Mouse (Mus musculus) adrenal gland, postnatal 14 days (tissue): ENCODE data around the gene Rasgrp3. TPM values are rescaled to one million over a fixed set of nuclear protein-coding genes. Genes with fewer than 3 reads are reported as not detected.
A peak's percentile ranks its signal among the peaks of the same experiment; 100 is the strongest.
"Not testable (repeated sequence)": the region's sequence is repeated elsewhere in the genome, so short reads cannot be mapped to it uniquely, and the experiment has no call there.

Experiments
- DNase-seq: peaks from one replicate; pipeline ENCODE4 v3.0.0; 2021; ENCODE audit warnings: mixed read lengths
- total RNA-seq: library from RNA; stranded (reverse); gene quantifications from 2 replicates; pipeline ENCODE4 v1.2.3, GENCODE M21; 2021

The Rasgrp3 gene
- total RNA-seq, 1 experiment from 2014 or later = 23.3 TPM

DNA sequence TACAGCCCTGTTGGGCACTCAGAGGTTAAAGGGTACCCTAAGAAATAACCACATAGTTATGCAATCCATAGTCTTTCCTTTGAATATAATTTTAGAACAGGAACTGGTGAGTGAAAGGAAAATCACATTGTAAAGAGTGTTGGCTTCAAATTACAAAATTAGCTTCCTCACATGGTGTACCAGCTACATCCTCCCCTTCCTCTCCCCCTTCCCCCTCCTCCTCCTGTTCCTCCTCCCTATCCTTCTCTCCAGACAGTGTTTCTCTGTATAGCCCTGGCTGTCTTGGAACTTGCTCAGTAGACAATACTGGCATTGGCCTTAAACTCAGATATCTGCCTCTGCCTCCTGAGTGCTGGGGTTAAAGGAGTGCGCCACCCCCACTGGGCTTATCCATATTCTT lies 26.1 kb downstream of the Rasgrp3 start:
- no peak for DNase-seq

DNA sequence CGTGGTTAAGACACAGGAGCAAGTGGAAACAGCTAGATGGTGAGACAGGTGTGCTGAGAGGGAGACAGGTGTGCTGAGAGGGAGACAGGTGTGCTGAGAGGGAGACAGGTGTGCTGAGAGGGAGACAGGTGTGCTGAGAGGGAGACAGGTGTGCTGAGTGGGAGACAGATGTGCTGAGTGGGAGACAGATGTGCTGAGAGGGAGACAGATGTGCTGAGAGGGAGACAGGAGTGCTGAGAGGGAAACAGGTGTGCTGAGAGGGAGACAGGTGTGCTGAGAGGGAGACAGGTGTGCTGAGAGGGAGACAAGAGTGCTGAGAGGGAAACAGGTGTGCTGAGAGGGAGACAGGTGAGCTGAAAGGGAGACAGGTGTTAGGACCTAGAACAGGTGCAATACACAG lies 27.5 kb downstream of the Rasgrp3 start:
- not testable (repeated sequence) for DNase-seq

DNA sequence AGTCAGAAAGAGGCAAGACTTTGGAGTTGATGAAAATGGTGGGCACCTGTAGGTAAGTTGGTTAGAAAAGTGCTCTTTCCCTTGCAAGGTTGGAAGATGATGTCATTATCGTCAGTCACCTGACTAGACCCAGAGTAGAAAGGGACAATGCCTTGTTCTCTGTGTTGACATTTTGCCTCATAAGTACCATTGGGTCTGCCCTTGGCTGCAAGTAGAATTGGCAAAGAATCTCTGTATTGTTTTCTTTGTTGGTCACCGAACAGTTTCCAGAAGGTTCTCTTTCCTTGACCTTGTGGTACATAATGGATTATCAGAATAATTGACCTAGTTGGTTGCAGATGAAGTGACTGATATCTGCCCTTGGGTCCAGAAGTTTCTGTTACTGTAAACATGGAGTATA lies 27.9 kb downstream of the Rasgrp3 start:
- DNase-seq = no peak

DNA sequence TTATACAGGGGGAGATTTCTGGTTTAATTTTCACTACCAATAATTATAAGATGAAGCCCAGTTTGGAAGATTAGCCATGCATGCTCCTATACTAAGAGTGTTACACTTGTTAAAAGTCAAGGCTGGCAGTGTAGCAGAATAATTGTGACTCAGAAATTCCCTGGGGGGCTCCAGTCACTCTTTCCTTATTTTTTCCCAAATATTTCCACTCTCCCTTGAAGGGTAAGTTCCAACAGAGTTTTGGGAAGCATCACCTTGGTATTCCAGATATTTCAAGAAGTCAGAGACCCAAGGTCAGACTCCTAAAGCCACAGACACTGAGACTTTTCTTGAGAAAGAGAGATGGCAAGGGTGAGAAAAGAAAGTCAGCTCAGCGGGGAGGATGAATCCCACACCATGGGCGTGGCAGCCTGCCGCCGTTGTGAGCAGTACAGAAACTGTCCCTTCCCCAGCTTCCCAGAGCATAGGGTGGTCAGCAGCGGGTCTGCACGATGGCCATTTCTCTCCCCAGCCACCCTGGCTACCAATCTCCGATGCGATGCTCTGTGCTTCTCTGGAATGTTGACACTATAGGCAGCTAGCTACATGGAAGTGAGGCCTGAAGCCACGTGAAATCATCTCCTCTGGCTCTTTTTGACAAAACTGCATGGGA lies 28.8 kb downstream of the Rasgrp3 start:
- no peak for DNase-seq

DNA sequence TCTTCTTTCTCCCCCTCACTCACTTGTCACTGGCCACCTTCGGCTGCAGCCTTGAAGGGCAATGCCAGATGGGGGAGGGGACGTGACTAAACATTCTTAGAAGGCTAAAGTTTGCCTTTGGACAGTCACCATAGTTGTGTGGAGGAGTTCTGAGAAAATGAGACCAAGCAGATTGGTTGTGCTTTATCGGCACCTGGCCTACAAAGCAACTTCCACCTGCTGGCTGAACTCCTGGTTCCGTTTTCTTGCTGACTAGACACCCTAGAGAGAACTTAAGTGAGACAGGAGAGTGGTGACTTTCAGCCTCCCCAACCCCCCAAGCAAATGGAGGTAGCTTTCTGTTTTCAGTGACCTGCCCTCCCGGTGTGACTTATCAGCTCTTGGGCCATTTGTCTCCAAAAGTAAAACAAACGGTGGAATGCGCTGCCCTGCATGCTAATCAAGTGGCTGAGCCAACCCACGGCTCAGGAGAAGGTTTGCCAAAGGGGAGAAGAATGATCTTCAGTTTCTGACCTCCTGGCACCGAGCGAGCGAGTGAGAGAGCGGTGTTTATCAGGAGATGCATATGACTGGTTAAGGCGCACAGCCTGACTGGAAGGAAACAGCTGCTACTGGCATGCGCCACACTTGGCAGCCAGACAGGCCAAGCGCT lies 29.4 kb downstream of the Rasgrp3 start:
- peak; percentile 77 for DNase-seq

DNA sequence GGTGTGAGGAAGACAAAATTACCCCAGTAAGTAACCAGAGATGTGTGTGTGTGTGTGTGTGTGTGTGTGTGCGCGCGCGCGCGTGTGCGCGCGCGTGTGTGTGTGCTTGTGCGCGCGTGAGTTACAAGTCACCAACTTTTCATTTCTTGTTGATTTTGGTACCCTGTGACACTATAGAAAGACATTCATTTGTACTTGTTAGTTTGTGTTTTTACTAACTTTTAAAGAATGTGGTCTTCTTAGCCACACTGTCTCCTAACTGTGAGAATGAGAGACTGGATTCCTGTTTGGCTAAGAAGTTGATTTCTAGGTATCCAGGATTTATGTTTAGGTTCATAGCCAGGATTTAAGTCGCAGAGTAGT lies 29.9 kb downstream of the Rasgrp3 start:
- DNase-seq = no peak

DNA sequence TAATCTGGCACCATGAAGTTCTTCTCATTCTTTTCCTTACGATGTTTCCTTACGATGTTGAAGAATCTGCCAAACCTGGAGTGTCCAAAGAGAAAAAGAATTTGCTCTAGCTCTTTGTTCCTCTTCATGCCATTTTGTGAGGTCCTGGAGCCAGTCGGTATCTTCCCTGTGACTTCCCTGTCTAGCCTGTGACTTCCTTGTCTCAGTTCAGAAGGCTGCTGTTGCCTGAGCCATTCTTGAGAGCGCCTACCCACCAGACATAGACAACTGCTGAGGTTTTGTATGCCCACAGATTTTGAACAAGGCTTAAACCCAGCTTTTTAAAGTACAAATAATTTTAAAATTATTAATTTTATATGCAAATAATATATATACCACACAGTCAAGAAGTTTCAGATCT lies 31.3 kb downstream of the Rasgrp3 start:
- no peak for DNase-seq

DNA sequence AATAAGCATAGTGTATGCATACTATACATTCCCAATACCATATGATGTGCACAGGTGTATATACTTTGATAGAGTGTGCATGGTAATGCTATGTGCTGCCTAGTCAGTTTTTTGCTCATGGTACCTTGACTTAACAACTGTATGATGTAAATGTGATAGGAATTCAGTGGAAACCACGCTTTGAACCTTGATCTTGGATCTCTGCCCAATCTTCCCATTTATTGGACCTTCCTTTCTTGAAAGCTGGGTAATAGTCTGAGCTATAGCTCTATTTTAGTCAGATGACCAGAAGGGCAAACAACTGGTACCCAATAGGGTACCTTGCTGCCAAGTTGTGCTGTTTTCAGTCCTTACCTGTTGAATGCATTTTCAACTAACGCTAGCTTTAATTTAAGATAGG lies 31.8 kb downstream of the Rasgrp3 start:
- DNase-seq = no peak

DNA sequence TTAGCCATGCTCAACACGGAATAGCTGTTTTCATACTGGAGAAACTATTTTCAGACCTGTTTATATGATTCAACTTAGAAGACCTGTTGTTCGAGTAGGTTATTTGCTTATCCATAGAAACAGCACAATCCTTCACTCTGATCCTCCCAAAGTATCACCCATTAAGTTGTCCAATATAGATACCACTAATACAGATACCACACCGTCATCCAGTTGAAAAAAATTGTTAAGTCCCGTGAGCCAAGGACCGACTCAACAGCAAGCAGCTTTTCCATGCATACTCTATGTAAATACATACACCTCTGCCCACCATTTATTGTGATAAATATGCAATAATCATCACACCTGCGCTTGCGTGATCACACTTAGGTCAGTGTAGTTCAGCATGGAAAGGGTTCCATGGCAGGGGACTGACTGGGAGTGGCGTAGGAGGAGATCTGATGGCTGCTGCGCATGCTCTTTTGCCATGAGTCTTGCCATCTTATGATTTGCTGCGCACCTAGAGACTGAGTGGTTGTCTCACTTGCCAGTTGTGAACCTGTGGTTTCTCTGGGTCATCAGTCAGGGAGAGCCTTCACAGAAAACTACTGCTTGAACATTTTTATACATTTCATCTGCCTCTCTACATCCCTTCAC lies 32.9 kb downstream of the Rasgrp3 start:
- no peak for DNase-seq

DNA sequence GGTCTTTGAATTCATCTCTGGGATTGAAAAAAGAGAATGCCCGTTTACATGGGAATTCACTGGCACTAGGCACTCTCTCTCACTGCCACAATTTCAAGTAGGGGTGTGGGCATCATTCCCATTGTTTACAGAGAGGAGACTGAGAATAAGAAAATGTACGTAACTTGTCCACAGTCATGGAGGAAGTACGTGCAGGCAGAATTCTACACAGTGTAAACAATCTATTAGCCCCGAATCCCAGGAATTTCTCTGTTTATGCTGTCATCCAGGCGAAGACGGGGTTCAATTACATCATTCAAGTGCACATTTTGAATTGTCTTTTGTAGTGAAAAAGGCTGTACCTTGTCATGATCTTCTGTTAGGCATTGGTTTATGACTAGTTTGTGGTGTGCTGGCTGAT lies 34.6 kb downstream of the Rasgrp3 start:
- DNase-seq = no peak

DNA sequence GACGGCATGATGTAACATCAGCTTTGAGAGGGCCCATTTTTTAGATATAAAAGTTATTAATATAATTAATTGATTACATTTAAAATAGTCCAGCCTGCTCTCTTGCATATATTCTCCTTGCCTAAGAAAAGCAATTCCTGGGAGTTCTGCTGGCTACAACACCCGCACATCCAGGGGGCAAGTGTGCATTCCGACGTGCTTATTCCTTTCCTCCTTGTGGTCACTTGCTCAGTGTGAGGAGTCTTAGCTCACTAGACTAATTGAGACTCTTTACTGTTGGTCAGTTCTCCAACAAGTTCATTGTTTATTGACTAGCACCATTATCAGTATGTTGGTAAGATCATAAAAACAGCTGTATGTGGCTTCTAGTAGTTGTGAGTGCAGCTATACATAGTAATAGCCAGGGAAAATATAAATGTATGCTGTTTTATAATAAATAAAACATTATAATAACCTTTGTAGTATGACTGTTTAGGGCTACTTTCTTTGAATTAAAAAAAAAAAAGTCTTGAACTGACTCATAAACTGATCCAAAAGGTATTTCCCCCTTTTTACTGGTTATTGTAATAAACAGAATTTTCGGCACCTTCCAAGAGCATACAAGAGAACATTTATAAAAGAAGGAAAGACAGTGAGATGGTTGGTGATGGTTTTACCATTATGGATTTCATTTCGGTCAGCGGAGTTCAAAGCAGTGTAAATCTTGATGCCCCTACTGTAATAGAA lies 35.4 kb downstream of the Rasgrp3 start:
- no peak for DNase-seq

DNA sequence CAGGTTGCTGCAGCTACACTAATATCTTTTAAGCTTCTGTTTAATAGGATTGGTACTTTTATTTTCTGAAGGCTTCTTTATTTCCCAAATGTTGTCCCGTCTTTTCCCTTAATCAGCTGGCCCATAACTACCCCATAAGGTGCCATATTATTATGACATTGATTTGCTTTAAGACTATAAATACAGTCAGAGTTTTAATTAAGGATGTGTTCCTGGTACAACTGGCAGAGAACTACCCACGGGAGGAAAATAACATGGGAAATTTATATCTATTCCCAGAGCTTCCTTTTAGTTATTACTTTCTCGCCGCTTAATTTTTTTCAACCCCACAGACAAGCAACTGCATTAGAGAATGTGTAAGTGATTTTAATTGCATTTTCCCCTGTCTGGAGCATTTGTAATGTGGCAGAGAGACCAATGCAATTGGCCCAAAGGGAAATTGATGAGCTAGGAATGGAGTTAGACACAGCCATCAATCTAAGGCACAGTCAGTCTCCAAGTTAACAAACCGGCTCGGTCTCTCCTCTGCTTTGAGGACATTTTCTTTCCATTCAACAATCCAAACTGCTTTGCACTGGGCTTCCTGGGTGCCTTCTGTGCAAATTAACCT lies 36.1 kb downstream of the Rasgrp3 start:
- no peak for DNase-seq

DNA sequence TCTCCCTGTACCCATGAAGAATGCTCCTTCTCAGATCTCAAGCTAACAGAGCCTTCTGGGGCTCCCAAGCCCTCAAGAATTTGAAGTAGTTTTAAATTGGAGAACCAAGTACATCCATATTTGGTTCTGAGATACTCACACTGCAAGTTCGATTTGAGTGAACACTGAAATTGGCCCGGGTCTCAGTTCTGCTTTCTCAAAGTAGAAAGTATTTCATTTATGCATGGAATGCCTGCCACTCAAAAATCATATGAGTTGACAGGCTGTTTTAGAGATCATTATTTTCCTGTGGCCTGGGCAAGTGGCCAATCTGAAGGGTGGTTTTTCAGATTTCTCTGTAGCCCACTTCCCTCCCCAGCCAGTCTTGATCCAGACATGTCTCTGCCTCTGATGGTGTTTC lies 36.7 kb downstream of the Rasgrp3 start:
- no peak for DNase-seq

DNA sequence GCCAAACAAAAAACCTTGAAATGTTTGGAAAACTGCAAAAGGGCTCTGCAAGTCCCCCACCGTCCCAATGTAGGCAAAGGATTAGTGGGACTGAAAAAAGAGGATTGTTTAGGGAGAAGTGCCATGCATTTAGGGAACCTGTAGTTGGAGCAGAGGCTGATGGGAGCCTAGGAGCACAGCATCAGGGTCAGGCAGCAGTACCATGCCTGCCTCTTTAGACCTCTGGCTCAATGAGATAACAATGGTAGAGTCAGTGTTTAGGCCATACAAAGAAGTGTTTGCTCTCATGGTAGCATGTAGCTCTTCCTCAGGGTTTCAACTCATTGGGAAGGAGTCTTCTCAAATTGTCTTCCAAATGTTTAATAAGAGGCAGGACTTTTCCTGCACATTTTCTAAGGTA lies 40.3 kb downstream of the Rasgrp3 start:
- no peak for DNase-seq

DNA sequence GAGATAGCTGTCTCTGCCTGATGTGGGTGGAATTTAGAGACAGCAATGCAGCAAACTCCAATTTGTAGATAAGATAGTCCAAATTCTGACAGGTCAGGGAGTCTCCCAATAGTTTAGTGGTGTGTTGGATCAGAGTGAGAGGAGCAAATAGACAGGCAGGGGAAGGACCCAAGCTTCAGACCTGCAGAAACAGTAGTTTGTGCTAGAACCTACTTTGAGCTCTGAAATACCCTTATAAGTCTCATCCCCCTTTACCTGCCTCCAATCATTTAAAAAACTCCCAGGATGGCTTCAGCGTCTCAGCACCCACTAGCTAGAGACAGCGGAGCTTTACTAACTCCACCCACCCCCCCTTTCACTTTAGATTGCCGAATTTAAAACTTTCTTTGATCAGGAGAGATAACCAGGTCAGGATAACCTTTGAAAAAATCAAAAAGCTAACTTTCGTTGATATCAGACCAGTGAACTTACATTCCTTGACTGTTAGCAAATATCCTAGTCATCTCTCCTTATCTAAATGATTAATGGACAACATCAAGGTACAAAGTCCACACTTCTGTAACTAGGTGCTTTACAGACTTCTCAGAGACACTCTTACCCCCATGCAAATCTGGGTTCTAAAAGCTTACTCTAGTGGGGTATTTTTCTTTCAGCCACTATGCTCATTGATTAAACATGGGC lies 41.2 kb downstream of the Rasgrp3 start:
- no peak for DNase-seq

DNA sequence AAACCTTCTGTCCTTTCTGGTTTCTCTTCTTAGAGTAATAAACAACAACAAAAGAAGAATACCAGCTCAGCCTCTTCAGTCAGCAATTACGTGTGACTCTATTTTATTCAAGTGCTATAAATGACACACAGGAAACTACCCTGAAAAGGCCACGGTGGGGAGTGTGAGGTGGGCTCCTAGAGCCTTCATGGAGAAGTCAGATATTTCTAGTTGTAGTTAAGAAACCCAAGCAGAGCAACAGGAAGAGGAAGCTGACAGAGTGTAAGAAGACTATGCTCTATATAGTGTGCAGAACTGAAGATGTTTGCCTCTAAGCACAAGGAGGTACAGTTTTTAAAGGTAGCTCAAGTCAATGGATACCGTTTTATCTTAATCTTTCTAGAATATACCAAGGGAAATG lies 42.0 kb downstream of the Rasgrp3 start:
- DNase-seq = no peak

DNA sequence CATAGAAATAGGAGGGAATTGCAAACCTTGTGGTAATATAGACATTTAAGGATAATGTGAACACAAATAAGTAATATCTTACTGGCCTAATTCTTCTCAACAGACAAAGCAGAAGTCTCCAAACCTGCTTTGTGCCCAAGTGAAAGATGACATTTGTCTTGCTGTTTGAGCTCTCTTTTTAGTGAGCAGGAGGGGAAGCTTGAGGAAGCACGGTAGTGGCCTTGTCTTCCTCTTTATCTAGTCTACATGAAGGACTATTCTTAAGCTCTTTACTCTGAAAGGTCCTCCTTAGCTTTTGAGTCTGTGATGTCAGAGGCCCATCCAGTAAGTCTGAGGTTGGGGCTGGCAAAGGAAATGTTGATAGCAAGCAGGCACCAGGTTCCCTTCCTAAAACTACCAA lies 43.1 kb downstream of the Rasgrp3 start:
- DNase-seq = no peak

DNA sequence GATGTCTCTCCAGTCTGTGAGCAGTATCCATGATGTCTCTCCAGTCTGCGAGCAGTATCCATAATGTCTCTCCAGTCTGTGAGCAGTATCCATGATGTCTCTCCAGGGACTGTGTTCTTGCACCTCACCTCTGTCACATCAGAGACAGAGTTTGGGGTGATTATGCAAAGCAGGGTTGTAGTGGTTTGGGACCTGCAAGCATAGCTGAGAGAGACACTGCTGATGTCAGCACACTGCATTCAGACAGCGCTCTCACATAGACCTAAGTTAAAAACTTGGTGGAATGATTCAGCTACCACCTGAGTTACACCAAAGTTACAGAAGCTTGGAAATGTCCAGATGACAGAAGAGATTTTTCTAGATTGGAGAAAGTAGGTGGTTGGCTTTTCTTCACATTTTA lies 44.0 kb downstream of the Rasgrp3 start:
- no peak for DNase-seq

DNA sequence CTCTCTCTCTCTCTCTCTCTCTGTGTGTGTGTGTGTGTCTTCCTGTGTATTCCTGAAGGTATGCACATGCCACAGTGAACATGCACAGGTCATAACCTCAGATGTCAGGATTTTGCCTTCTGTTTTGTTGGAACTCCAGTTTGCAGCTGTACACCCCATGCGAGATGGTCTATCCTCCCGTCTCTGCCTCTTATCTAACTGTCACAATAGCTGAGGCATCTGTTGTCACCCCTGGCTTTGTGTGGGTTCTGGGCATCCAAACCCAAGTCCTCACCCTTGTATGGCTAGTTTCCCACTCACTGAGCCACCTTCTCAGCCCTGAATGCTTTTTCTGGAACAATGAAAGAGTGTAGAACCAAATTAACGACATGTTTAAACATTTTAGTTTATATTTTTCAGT lies 44.7 kb downstream of the Rasgrp3 start:
- no peak for DNase-seq

DNA sequence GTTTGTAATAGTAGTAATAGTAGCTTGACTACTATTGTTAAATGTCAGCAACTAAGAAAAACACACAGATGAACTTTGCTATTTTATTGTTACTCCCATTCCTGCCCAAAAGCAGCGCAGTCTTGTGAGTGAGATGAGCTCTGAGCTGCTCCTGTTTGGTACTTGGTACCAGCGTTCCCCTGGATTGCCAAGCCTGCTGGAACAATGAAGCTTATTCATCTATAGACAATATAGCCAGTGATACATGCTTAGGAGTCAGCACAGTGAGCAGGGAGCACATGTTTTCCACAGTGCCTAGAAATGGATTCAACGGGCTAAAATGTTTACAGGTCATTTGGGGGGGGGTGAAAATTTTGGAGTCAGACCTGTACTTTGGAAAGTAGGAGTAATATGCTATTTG lies 50.5 kb downstream of the Rasgrp3 start:
- DNase-seq = no peak

DNA sequence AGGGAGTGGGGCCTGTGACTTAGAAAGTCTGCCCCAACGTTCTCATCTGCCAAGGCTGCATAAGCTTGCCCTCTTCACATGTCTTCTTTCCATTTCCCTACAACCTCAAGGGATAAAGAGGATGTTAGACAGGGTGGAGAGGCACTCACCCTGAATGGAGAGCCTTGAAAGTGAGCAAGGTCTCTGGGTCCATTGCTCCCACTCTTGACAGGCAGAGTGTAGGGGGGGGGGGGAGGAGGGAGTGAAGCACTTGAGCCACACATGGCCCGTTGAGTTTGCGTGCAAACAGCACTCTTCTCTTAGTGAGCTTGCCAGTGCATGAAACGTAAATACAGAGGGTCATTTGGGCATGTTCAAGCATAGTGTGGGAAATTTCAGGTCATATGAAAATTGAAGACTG lies 59.5 kb downstream of the Rasgrp3 start:
- DNase-seq = no peak

DNA sequence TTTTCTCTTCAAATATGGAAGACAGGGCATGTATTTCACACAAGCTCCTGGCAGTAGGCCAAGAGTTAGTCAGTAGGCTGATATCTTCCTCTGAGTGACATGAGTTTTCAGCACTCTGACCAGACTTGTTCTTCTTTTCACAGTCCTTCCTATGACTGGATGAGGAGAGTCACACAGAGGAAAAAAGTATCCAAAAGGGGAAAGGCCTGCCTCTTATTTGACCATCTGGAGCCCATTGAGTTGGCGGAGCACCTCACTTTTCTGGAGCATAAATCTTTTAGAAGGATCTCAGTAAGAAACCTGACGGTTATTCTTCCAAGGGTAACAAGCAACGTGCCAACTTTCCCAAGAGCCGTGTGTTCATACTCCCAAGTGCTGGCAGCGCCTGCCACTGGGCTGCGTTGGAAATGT lies 62.5 kb downstream of the Rasgrp3 start:
- DNase-seq = peak; percentile 29
